Mouse (Mus musculus): ENCODE data around the gene C8b.

The C8b gene

DNA sequence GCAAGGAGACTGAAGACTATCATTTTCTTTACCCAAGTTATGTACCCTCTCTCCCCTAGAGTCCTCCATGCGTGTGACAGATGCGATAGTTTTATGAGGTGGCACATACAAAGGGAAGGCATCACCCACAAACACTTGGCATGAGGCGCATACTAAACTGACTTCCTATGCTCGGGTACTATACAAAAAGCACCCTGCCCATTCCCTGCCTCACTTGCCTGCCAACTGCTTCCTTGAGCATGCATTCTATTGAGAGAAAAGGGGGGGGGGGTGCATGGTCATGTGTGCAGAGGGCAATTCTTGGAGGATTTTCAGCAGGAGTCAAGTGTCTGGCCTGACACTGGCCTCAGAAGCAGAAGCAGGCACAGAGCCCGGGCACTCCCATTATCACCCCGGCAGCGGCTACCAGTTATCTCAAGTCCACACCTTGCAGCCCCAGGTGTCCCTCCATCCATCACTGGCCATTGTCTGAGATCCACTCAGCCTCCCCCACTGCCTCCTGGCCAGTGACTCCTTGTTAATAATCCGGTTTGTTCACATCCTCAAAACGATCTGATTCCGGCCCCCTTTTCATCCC lies 44.7 kb downstream of the C8b start:
- no peak for DNase-seq (ENCODE audit: extremely low spot score, low spot score)

DNA sequence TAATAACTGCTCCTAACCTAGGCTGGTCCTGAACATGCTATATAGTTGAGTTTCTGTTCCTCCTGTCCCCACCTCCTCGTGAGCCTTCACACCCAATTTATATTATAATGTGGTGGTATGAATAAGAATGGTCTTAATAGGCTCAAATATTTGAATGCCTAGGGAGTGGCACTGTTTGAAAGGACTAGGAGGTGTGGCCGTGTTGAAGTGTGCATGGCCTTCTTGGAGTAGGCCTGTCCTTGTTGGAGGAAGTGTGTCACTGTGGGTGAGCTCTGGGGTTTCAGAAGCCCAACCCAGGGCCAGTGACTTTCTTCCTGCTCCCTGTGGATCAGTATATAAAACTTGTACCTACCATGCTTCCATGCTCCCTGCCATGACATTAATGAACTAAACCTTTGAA lies 47.5 kb downstream of the C8b start:
- DNase-seq (ENCODE audit: extremely low spot score, low spot score) = no peak

DNA sequence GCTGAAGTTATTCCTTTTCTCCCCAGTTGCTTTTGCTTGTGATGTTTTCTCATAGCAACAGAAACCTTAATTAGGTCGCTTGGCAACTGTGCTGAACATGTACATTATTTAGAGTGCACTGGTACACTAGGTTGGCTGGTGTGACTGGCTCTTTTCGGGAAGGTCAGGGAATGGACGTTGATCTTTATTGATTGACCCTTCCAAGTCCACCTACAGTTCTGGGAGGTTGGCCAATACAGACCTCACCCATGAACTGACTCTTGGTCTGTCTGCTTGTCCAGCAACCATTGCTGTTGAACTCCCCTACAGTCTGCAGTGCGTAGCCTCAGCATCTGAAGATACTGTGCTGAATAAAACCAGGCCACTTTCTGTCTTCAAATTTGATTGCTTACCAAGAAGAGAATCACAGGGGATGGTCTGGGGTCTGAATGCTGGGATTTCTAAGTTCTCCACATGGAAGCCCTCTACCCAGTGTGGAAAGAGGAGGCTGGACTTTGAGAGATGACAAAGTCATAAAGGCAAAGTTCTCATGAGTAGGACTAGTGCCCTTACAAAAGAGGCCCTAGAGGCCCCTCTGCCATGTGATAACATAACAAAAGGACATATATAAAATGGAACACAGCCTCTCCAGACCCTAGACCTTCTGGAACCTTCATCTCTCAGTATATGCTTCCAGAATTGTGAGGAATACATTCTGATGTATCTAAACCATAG lies 50.6 kb downstream of the C8b start:
- no peak for DNase-seq (ENCODE audit: extremely low spot score, low spot score)

DNA sequence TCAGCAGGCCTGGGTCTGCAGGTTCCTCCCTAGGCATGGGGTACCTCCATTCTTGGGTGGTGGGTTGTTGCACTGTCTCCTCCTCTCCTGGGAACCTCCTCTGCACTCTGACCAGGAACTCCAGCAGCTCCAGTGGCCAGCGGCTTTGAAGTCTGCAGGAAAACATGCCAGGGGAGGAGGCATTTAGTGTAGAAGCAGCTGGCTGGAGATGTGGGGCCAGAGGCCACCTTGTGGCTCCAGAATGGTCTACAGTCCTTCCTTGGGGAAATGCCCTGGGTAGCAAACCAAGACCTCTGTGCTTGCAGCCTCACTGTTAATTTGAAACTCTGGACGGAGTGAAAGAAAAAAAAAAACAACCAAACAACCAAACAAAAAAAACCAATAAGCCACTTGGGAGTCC lies 51.4 kb downstream of the C8b start:
- no peak for DNase-seq (ENCODE audit: extremely low spot score, low spot score)

DNA sequence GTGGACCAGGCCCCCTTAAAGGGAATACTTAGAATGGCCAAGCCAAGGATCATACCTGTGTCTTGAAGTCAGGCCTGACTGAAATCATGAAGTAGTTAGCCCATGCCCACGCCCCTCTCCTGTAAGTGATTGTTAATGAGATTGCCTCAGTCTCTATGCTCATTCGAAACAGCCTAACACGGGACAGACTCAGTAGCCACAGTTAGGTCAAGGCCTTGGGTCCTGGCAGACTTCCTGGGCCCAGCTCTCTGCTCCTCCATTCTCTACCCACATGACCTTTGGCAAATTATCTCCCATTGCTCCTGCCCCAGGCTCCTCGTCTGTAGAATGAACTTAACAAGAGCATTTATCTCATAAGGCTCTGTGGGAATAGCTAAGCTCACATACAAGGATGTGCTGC lies 52.9 kb downstream of the C8b start:
- no peak for DNase-seq (ENCODE audit: extremely low spot score, low spot score)

DNA sequence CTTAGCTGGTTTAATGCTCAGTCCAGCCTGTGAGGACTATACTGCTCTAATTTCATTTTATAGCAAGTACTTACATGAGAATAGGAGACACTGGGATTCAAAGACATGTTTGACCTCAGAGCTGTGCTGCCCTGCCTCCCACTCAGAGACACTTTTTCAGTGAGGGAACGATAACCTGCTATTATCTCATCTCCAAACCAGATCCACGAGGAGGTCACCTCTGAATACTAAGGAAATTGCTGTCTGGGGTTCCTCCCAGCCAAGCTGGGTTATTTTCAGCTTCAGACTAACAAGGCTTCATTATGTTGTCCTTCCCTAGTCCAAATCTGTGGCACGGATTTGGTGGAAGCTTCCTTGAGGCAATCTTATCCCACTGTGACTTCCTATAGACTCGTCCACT lies 53.8 kb downstream of the C8b start:
- no peak for DNase-seq (ENCODE audit: extremely low spot score, low spot score)

DNA sequence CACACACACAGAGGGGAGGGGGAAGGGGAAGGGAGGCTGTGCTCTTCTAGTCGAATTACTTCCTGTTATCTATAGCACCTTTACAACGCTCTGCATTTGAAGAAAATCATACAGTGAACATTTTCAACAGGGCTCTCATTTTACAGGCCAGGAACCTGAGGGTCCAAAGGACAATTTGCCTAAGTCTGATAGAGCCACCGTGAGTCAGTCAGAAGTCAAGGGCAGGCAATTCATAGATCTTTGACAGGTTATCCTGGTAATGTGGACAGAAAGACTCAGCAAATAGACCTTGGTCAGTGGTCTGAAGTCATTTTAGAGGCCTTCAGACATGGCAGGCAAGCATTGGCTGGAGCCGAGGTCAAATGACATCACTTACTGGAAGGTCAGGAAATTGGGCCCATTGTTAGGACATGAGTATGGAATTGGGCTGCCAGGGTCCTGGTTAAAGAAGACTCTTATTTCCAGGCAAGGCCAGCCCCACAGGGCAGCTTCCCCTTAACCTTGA lies 57.5 kb downstream of the C8b start:
- no peak for DNase-seq (ENCODE audit: extremely low spot score, low spot score)

DNA sequence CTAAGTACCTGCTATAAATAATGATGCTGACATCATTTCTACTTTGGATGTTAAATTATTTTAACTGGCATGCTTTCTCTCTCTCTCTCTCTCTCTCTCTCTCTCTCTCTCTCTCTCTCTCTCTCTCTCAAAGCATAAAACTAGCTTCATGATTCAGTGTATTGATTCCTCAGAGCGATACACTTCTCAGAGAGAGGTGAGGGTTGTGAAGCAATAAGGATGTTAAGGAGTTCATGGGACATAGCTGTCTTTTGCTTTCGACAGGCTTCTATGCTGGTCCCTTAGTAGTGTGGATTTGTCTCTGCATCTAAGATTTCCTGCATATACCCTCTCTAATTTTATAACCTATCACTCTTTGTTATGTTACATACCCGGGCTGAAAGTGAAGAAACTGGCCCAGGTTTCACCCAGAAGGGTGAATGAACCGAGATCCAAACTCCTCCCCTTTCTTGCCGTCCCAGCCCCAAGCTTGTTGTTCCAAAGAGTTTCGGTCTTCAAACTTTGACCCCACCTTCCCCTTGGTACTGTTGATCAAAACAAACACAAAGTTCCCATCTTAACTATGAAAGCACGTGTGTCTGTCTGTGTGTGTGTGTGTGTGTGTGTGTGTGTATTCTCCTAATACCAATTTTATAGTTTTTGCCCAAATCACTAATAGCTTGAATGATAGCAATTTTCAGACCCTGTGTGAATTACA lies 58.4 kb downstream of the C8b start:
- no peak for DNase-seq (ENCODE audit: extremely low spot score, low spot score)

DNA sequence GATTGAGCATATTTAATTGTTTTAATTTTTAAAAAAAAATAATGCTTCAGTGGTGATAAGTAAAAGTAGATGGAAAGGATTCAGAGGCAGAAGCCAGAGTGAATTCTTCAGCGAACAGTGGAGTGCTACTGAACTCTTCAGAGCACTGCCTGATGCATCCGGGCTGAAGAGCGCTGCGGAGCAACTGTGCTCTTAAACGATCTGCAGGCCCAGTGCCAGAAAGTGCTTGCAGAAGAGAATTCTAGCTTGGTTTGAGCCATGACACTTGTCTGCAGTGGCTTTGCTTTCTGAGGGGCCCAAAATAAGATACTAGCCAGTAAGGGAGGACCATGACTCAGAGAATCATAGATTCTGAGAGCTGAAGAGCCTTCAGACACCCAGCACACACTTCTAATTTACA lies 62.8 kb downstream of the C8b start:
- DNase-seq (ENCODE audit: extremely low spot score, low spot score) = no peak

DNA sequence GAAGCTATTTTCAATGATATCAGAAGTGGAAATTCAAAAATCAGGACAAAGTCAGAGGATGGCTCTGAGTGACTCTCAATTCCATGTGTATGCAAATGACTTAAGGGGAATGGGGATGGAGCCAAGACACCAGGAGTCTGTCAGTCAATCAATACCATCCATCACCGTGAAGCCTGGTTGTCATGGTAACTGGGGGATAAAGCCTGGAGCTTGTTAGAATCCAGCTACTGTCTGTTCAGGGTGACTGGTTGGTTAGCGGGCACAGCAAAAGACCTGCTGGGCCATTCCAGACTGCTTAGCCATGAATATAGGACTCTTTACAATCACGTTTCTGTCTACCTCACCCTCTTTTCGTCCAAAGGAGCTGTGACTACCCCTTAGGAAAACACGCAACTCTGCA lies 69.0 kb downstream of the C8b start:
- no peak for DNase-seq (ENCODE audit: extremely low spot score, low spot score)

DNA sequence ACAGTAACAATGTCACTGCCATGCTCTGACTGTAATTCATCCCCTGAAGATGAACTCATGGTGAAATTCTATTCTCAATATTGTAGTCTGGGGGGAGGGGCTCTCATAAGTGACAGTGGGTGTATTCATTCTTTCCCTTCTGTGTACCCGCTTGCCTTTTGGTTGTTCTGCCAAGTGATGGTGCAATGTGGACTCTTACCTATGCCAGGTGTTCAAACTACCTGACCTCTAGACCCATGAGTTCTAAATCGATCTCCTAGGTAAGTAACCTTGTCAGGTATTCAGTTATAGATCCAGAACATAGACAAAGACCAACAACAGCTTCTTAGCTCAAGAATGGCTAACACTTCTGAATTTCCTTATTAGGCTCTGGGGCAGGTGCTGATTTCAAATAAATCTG lies 72.2 kb downstream of the C8b start:
- DNase-seq (ENCODE audit: extremely low spot score, low spot score) = no peak

DNA sequence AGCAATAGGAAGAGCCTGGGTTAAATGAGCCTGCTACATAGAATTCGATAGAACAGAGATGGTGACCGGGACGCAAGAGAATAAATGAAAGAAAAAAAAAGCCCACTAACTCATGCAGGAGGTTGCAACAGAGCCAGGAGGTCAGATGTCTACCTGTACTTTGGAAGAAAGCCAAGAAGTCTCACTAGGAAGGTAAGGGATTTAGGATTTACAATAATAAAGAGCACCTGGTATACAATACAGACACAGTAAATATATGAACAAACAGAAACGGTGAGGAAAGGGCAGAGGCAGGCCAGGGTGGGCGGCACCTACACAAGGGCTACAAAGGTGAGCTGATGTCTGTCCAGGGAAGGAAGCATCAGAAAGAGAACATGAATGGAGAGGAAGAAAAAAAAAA lies 76.1 kb downstream of the C8b start:
- no peak for DNase-seq (ENCODE audit: extremely low spot score, low spot score)

DNA sequence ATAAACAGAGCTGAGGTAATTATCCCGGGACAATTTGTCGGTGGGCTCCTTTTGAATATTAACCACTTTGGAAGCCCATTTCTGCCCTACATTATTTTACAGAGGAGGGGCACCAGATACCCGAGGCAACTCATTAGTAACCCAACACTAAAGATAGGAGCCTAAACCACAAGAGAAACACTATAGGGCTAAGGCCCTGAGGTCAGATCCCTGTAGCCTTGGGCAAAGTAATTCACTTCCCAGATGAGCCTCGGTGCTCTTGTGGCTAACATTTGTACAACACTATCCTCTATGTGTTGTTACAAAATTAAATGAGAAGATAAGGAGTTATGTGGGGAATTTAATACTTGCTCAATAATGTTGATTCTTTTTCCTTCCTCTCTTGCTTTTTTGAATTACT lies 77.4 kb downstream of the C8b start:
- DNase-seq (ENCODE audit: extremely low spot score, low spot score) = no peak
